Mouse (Mus musculus) adipocyte (in vitro differentiated cells): ENCODE measurements around the gene Brpf1.

ENCODE experiments used
- DNase-seq: peaks from one replicate; pipeline ENCODE4 v3.0.0-alpha.2; 2016; ENCODE audit warnings: low spot score

The Brpf1 gene

GRCm38 (mm10) chr6:113306986-113307349 lies at the start of gene Brpf1:
TSS of gene Brpf1 (plus strand) at chr6:113307137.
- no peak for DNase-seq

GRCm38 (mm10) chr6:113261174-113261858 lies 45.6 kb upstream of the Brpf1 start:
- no peak for DNase-seq

GRCm38 (mm10) chr6:113263531-113263930 lies 43.4 kb upstream of the Brpf1 start:
- no peak for DNase-seq

DNA sequence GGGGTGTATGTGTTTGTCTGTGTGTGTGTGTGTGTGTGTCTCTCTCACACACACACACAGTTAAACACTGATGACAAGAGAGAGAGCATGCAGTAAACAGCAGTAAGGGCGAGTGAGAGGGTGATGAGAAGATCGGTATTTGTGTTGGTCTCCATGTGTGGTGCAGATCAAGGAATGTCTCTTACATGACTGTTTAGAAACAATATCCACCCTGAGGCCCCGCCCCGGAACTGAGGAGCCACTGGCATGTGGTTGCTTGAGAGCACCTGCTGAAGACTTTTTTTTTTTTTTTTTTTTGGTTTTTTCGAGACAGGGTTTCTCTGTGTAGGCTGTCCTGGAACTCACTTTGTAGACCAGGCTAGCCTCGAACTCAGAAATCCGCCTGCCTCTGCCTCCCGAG lies 42.5 kb upstream of the Brpf1 start:
- DNase-seq = no peak

DNA sequence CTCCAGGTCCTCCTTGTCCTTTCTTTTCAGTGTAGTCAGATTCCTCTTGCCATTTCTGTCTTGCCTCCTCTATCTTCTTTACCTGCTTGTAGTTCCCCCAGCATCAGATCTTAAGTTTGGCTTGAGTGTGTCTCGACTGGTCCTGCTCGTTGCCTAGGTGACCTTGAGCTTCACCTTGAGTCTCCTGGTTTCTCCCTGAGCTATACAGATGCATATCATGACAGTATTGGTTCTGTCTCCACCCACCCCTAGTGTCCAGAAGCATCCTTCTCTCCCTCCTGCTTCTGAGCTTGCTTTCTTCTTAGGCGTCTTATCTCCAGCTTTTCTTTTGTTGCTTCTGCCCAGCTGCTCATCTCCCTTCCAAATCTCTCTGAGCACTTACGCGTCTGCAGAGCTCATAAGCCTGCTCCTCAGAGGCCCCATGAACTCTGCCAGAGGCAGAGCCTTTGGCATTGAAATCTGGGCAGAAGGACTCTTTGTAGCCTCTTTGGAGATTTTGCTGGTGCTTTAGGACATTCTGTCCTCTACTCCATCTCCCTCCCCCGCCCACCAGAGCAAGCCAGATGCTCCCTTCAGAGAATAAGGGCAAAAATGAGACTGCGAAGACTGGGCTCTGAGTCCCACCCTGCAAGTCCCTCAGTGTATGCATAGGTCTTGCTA lies 39.8 kb upstream of the Brpf1 start:
- peak; percentile 63 for DNase-seq

- no peak for DNase-seq
Observed at GRCm38 (mm10) chr6:113267988-113268387, 38.9 kb upstream of the Brpf1 start.

- DNase-seq = no peak
Observed at GRCm38 (mm10) chr6:113272365-113272764, 34.6 kb upstream of the Brpf1 start.

- DNase-seq = peak; percentile 40
Observed at GRCm38 (mm10) chr6:113276846-113277245, 30.1 kb upstream of the Brpf1 start.

DNA sequence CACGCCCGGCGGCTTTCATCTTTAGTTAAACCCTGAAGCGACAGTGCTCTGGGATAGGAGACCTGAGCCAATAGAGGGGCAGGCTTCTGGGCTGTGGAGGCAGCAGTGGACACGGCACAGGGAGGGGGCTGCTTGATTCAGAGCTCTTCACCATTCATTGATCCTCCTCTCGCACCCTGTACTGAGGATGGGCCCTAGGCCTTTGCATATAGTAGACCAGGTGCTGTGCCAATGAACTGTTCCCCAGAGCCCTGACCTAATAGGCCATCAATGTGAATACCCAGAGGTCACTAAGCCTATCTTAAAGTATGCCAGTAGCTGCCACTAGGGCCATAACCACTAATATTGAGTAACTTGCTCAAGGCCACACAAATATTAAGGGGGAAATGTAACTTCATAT lies 25.3 kb upstream of the Brpf1 start:
- no peak for DNase-seq

DNA sequence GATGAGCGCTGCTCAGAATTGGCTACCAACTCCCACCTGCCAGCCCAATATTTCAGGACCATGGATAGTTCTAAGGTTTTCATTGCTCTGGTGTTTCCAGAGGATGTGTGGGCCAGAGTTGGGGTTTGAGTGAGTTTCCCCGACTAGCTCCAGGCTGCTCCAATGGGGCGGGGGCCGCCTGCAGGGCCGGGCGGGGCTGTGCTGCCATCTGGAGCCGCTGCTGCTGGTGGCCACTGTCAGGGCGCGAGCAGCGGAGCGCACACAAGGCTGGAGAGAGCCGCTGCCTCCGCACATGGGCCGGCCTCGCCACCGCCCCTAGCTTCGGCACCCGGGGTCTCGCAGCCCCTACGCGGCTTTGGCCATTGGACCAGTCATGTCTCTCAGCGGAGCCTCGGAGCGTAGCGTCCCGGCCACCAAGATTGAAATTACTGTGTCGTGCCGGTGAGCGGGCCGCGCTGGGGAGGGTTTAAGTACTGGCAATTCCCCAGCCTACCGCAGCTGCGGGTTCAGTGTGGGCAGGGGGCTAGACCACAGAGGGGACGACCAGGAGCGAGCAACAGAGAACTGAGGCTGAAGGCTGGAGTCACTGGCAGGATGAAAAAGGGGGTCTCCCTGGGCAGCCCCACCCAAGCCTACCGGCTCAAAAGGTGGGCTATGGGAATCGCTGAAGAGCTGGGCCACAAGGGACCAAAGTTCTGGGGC lies 24.7 kb upstream of the Brpf1 start, which contains the start of gene Cpne9:
Gene Cpne9, plus strand, starts transcription at position 207 of the 702 bp plus-strand sequence.
- no peak for DNase-seq

- DNase-seq = no peak
Observed at GRCm38 (mm10) chr6:113282969-113283368, 24.0 kb upstream of the Brpf1 start.

- DNase-seq = no peak
Observed at GRCm38 (mm10) chr6:113283500-113283899, 23.4 kb upstream of the Brpf1 start.

GRCm38 (mm10) chr6:113284931-113285330 lies 22.0 kb upstream of the Brpf1 start:
- no peak for DNase-seq

DNA sequence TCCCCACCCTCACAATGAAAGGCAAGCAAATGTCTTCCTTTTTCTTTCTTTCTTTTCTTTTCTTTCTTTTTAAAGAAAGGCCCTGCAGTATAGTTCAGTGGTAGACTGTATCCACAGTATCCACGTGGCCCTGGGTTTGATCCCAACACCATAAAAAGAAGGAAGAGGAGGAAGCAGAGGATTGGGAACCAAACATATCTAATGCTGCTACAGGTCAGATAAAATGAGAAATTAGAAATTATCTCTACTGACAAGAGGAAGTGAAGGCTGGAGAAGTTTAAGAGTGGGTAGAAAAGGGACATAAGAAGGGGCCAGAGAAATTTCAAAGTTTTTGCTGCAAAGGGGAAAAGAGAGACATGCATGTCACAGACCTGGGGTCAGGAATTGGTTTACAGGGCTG lies 20.6 kb upstream of the Brpf1 start:
- DNase-seq = no peak

GRCm38 (mm10) chr6:113287236-113287635 lies 19.7 kb upstream of the Brpf1 start:
- no peak for DNase-seq

GRCm38 (mm10) chr6:113289346-113289745 lies 17.6 kb upstream of the Brpf1 start:
- DNase-seq = no peak

- DNase-seq = no peak
Observed at GRCm38 (mm10) chr6:113290346-113290745, 16.6 kb upstream of the Brpf1 start.

DNA sequence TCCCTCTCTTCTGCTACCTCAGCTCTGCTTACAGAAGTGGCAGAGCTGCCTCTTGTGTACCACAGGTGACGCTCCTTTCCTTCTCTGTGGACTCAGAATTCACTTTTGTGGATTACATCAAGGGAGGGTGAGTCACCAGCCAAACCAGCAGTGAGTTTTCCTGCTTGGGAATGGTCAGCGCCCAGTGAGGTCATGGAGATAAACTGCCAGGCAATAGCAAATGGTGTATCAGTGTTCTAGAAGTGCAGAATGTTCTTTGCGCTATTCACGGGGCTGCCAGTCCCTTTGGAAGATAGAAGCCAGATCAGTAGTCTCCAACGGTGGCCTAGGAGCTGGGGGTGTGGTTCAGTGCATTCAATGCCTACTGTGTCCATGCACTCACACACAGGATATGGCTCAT lies 14.0 kb upstream of the Brpf1 start:
- DNase-seq = no peak

- no peak for DNase-seq
Observed at GRCm38 (mm10) chr6:113296046-113296445, 10.9 kb upstream of the Brpf1 start.

DNA sequence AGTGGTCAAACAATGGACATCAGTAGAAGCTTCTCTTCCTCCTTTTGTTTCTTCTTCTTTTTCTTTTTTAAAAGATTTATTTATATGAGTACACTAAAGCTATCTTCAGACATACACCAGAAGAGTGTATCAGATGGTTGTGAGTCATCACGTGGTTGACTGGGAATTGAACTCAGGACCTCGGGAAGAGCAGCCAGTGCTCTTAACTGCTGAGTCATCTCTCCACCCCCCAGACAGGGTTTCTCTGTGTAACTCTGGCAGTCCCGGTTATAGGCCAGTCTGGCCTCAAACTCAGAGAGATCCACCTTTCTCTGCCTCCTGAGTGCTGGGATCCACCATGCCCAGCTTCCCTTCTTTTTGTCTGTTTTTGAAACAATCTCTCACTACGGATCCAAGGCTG lies 10.3 kb upstream of the Brpf1 start:
- DNase-seq = no peak

GRCm38 (mm10) chr6:113301350-113301749 lies 5.6 kb upstream of the Brpf1 start:
- DNase-seq = no peak

DNA sequence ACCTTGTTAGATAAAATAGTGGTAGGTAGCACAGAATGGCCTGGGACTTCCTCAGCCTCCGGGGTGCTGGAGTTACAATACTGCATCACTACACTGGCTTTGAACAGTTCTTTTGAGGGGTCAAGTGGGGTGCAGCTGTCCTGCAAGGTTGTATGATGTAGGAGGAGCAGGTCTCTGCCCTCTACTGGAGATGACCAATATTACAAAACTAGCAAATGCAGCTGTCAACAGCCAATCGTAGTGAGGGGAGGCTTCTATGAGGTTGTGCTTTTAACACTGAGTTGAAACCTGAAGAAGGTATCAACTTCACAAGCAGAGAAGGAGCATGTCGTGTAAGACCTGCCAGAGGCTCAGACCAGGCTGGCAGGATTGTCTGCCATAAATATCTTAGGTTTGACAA lies 4.7 kb upstream of the Brpf1 start:
- DNase-seq = peak; percentile 75

DNA sequence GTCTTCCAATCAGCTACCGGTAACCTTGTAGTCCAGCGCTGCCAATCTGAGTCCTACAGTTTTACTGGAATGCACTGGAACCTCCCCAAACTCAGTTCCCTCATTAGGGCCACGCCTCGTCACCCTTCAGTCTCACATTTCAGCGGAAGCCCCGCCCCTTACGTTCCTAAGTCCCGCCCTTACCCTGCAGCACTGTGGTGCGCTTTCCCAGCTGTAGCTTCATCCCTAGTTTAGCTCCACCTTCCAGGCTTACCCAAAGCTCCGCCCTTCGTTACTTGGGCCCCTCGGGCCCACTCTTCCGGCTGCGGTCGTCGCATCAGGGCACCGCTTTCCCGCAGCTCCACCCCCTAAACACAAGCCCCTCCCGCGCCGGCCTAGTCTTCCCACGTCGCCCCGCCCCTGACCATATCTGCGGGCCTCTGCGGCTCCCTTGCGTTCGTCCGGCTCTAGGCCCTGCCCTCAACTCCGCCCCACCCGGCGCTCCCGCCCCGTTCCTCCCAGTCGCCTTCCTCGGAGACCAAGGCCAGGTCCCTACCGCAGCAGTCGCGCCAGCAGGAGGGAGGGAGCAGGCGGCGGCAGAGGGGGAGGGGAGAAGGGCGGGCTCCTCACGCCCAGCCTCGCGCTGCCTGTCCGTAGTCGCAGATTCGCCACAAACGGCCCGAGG lies 483 bp upstream of the Brpf1 start:
- peak; percentile 100 for DNase-seq
